ENCODE assay signal across 19 mouse cellular contexts in genomic region chr7:34758721-34759120, GRCm38 (mm10). TPM values are rescaled to one million over a fixed set of nuclear protein-coding genes. Genes with fewer than 3 reads are reported as not detected.
DNase-seq lines count a peak whose midpoint lies in the region; ATAC-seq lines count a peak whose summit lies in the region.
"Had no signal": no experiment of that assay in that cellular context is flagged by ENCODE, and none has a peak within 500 bp of the region (broad histone marks: within the 10 kb centered on the region; RNA-seq: fewer than 3 reads in every experiment).

No protein-coding gene starts in this region.

- no peak overlapping the region for H3K4me3 ChIP-seq in hindbrain, embryonic 10.5 days
- H3K4me3 ChIP-seq in hindbrain, embryonic 11.5 days (ENCODE audit: low read depth, low read length): no peak overlapping the region
- no peak overlapping the region for H3K4me3 ChIP-seq in hindbrain, embryonic 16.5 days (ENCODE audit: low read length)
- H3K4me3 ChIP-seq: embryonic facial prominence, embryonic 13.5 days; heart, embryonic 12.5 days; left cerebral cortex, adult 2 months had no signal

- H3K4me2 ChIP-seq in hindbrain, embryonic 11.5 days (replicated peaks; ENCODE audit: low read depth, low read length): no peak overlapping the region
- H3K4me2 ChIP-seq in hindbrain, embryonic 16.5 days (ENCODE audit: low read length): no peak overlapping the region
- H3K4me2 ChIP-seq: embryonic facial prominence, embryonic 13.5 days; heart, embryonic 12.5 days had no signal

- peaks cover 20% of the 10 kb centered on the region for H3K4me1 ChIP-seq in hindbrain, embryonic 10.5 days (replicated peaks)
- no peaks in the 10 kb centered on the region for H3K4me1 ChIP-seq in hindbrain, embryonic 11.5 days (replicated peaks; ENCODE audit: control insufficient read depth, insufficient read depth, low read length)
- H3K4me1 ChIP-seq in hindbrain, embryonic 16.5 days (ENCODE audit: control insufficient read depth, insufficient read depth, low read depth, low read length): peaks cover 4% of the 10 kb centered on the region
- H3K4me1 ChIP-seq: heart, embryonic 12.5 days had no signal

- H3K9ac ChIP-seq in hindbrain, embryonic 11.5 days (ENCODE audit: low read depth, low read length): no peak overlapping the region
- H3K9ac ChIP-seq in hindbrain, embryonic 16.5 days (ENCODE audit: low read depth, low read length): peak overlapping the region; percentile 26; the same call in 1 of the 2 replicates
- H3K9ac ChIP-seq: embryonic facial prominence, embryonic 13.5 days; heart, embryonic 12.5 days; liver, postnatal 0 days had no signal

- DNase-seq in hindbrain, embryonic 10.5 days (ENCODE audit: low spot score): no peak
- DNase-seq in hindbrain, embryonic 11.5 days (ENCODE audit: low spot score): no peak
- peak; percentile 21 for DNase-seq in MN1 (ENCODE audit: low spot score)
- peak; percentile 41 for DNase-seq in adrenal gland, postnatal 10 days
- DNase-seq in cerebellum, adult 9-10 months: no peak
- DNase-seq in testis, postnatal 14 days (ENCODE audit: low spot score): no peak
- DNase-seq: kidney, adult 9 months; kidney, postnatal 36 days; liver, postnatal 0 days; lung, postnatal 14 days; thymus, postnatal 4 days had no signal

- peak overlapping the region; percentile 19; the same call in 1 of the 2 replicates for H3K27ac ChIP-seq in hindbrain, embryonic 10.5 days
- no peak overlapping the region for H3K27ac ChIP-seq in hindbrain, embryonic 11.5 days (ENCODE audit: low read depth, low read length)
- H3K27ac ChIP-seq in hindbrain, embryonic 16.5 days (ENCODE audit: low read depth, low read length): no peak overlapping the region
- H3K27ac ChIP-seq: left cerebral cortex, adult 2 months had no signal

- WGBS in hindbrain, embryonic 10.5 days: 74% methylated on average over 3 of the region's 3 CpGs
- 73% methylated on average over 3 of the region's 3 CpGs for WGBS in hindbrain, embryonic 11.5 days
- WGBS in hindbrain, embryonic 16.5 days: 72% methylated on average over 3 of the region's 3 CpGs

- no peaks in the 10 kb centered on the region for H3K36me3 ChIP-seq in hindbrain, embryonic 10.5 days
- no peaks in the 10 kb centered on the region for H3K36me3 ChIP-seq in hindbrain, embryonic 11.5 days (ENCODE audit: control insufficient read depth, insufficient read depth, low read length)
- H3K36me3 ChIP-seq in hindbrain, embryonic 16.5 days (ENCODE audit: control insufficient read depth, insufficient read depth, low read length): no peaks in the 10 kb centered on the region
- H3K36me3 ChIP-seq: embryonic facial prominence, embryonic 13.5 days; heart, embryonic 12.5 days had no signal

- ATAC-seq in hindbrain, embryonic 11.5 days (ENCODE audit: low FRiP score): no peak
- no peak for ATAC-seq in hindbrain, embryonic 16.5 days
- ATAC-seq: liver, postnatal 0 days; Patski had no signal

- H3K27me3 ChIP-seq in hindbrain, embryonic 10.5 days (ENCODE audit: insufficient read depth, poor library complexity, severe bottlenecking): no peaks in the 10 kb centered on the region
- H3K27me3 ChIP-seq in hindbrain, embryonic 11.5 days (ENCODE audit: control insufficient read depth, insufficient read depth, low read length): no peaks in the 10 kb centered on the region
- H3K27me3 ChIP-seq in hindbrain, embryonic 16.5 days (replicated peaks; ENCODE audit: control insufficient read depth, insufficient read depth, low read length): no peaks in the 10 kb centered on the region
- H3K27me3 ChIP-seq: embryonic facial prominence, embryonic 13.5 days; heart, embryonic 12.5 days had no signal

- H3K9me3 ChIP-seq in hindbrain, embryonic 10.5 days: no peaks in the 10 kb centered on the region
- no peaks in the 10 kb centered on the region for H3K9me3 ChIP-seq in hindbrain, embryonic 11.5 days (ENCODE audit: control insufficient read depth, low read length)
- no peaks in the 10 kb centered on the region for H3K9me3 ChIP-seq in hindbrain, embryonic 16.5 days (ENCODE audit: control insufficient read depth, low read length)
- H3K9me3 ChIP-seq: embryonic facial prominence, embryonic 13.5 days had no signal

RNA-seq across cellular contexts. Expression of gene Chst8, which starts 53.8 kb away (rescaled TPM):
- polyA plus RNA-seq in hindbrain, embryonic 10.5 days (2016; fragmentation: Nextera tagmentation; extraction: Ambion mirVana): 12.2 and 17.5 TPM in 2 replicates
- 13.5 and 16.8 TPM in 2 replicates for polyA plus RNA-seq in hindbrain, embryonic 11.5 days (2014; fragmentation: Nextera tagmentation; extraction: Ambion mirVana)
- total RNA-seq in adrenal gland, postnatal 10 days (2021): 1 to 10 TPM; 5.5 to 6.0 TPM
- 9.2 and 12.2 TPM in 2 replicates for polyA plus RNA-seq in hindbrain, embryonic 16.5 days (2015; fragmentation: Nextera tagmentation; extraction: Ambion mirVana)
- total RNA-seq: granulocyte monocyte progenitor cell, adult 5-6 weeks; megakaryocyte, adult 5-6 weeks had no signal
- polyA plus RNA-seq: testis, adult 2 months had no signal

Comparison
In these comparisons a context has a peak if more than half of its experiments do, and no peak if none do; other contexts are left out.
1. DNase-seq: peak in MN1 (single experiment) and adrenal gland, postnatal 10 days (single experiment); none in hindbrain, embryonic 10.5 days (single experiment), hindbrain, embryonic 11.5 days (single experiment), cerebellum, adult 9-10 months (single experiment) and testis, postnatal 14 days (single experiment).